Mouse (Mus musculus): Measurements from ENCODE around the gene F5.

DNA sequence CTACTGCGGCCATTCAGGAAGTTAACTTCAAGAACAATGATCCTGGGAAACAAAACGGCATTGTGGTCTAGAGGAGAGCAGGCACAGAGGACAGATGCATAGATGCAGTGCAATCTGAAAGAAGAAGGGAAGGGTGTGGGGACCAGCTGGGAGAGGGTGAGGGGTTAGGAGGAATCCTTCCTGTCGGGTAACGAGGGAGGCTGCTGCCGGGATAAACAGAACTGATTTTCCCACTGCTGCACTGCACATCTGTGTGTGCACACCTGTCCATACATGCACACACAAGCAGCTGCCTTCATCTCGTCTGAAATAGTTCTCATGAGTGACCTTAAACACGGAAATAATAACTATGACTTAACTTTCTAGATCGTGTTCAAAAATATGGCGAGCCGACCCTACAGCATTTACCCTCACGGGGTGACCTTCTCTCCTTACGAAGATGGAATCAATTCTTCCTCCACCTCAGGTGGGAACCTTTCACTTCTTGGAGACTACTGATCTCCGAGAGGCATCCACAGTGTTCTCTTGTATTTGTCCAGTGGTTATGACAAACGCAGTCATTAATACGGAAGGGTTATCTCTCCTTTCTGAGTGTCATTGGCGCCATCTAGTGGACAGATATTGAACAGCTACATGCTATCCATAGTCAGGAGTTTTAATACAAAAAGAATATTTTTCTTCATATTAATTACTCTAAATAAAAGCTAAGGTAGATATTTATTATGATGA, 32.7 kb downstream of the F5 start:
- peak; percentile 7; the same call in 1 of the 2 replicates for TF ChIP-seq CTCF (IDR thresholded peaks at IDR 0.05; ENCODE audit: extremely low read depth, insufficient read depth, insufficient read length, insufficient replicate concordance)
- no peak for TF ChIP-seq POLR2A (IDR thresholded peaks at IDR 0.05; ENCODE audit: low read depth, low read length)
